Mouse (Mus musculus): ENCODE results near the gene Wdr19.

Gene Wdr19

DNA sequence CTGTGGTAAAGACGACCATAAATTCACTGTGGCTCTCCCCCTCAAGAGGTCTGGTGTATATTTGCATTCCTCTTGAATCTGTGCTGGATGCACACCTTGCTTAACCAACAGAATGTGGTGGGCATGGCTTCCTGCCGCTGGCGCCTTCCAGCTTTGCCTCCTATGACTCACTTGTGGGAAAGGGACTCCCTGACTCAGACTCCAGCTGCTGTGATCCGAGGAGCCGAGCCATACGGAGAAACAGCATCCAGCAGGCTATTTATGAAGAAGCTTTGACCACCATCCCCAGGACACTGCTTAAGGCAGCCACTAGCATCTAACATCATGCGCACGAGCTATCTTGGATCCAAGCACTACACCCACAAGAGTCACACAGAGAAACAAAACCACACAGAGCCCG is 5.1 kb upstream of the Wdr19 start:
- CTCF ChIA-PET: no interaction called here

DNA sequence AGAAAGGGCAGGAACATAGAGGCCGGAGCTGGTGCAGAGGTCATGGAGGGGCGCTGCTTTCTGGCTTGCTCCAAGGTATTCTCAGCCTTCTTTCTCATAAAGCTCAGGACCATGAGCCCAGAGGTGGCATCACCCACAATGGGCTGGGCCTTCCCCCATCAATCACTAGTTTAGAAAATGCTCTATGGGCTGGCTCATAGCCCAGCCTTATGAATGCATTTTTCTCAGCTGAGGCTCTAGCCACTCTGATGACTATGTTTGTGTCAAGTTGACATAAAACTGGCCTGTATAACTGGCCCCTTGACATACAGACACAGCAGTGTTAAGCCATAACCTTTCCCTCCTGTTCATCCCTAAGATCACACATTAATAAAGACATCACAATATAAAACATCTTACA is 5.2 kb downstream of the Wdr19 start:
- CTCF ChIA-PET: no interaction called here

DNA sequence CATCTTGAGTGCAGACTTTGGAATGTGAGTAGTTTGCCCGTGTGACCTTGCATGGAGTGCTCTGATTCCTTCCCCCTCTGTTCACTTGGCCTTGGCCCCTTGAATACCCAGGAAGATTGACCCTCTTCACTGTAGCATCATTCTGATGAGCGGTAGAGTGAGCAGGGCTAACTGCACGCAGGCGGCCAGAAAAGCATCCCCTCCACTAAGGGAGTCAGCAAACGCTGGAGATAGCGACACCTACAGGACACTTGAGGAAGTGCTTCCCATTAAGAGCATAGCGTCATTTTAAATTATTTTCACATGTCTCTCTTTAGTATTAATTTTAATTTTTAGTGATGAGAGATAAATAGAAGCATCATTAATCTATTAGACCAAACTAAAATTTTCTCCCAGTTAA is 13.8 kb downstream of the Wdr19 start:
- CTCF ChIA-PET: interaction anchor here (0.6 kb wide), 1 partner anchor 159 kb away, joined by 5 read pairs; no protein-coding TSS in a partner anchor

DNA sequence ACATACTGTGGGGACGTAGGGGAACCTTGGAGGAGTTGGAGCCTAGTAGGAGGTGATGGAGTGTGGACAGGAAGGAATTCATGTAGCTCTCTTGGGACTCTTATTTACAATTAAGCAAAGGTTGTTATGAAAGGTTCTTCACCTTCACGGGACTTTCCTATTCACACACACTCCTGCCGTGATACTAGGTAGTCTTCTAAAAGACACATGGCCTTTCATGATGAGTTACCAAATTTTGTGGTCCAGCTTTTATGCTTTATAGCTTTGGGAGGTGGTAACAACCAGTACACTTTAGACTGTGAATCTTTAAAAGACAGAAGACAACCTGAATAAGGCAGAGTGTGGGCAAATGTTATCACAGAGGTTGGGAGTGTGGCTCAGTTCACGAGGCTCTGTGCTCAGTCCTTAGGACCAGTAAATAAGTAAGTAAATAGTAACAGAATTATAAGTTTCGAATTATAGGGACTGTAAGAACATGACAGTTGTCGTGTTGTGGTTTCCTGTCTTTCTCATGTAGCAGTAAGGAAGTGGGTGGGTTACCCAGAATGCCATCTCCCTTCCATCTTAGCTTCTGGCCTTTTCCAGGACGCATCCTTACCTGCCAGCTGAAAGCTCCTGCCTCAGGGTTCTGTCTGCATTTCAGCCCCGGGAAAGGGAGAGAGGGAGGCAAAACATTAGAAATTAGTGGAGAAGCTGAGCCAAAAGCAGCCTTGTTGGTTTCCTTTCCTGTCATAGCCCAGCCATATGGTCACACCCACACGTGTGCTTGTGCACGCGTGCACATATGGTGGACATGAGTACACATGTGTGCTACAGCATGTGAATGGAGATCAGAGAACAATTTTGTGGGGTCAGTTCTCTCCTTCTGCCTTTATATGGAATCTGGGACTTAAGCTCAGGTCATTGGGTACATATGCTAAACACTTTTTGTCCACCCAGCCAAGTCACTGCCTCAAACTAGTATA is 18.1 kb downstream of the Wdr19 start:
- CTCF ChIA-PET: no interaction called here

DNA sequence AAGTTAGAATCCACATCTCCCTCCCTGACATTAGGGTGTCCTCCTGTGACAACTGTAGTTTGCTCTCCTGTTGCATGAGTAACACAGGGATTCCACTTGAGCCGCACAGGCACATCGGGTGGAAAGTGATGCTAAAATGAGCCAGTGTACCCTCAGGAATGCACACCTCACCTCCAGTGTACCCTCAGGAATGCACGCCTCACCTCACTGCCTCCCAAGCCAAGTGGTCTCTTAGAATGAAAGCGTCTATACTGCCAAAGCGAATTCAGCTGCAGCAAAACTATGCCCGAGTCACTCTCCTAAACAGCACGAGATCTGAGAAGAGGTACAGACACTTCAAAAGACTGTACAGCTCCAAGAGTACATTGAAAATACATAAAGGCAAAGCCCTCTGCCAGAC is 21.5 kb downstream of the Wdr19 start:
- CTCF ChIA-PET: no interaction called here

DNA sequence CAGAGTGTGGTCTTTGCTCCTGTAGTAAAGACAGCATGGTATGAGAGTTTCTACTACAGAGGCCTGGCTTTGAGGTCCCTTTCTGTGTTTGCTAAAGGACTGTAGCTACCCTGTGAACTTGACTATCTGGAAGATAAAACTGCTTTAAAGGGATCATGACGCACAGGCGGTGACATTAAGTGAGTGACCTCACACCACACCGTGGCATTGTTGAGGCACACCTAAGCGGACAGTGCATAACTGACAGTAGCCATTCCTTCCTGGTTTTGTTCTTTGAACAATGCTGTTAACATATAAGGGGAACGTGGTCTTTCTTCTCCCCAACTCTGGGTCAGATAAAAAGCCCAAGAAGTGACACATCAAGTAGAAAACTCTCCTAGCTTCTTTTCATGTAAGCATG is 24.6 kb downstream of the Wdr19 start:
- CTCF ChIA-PET: no interaction called here

DNA sequence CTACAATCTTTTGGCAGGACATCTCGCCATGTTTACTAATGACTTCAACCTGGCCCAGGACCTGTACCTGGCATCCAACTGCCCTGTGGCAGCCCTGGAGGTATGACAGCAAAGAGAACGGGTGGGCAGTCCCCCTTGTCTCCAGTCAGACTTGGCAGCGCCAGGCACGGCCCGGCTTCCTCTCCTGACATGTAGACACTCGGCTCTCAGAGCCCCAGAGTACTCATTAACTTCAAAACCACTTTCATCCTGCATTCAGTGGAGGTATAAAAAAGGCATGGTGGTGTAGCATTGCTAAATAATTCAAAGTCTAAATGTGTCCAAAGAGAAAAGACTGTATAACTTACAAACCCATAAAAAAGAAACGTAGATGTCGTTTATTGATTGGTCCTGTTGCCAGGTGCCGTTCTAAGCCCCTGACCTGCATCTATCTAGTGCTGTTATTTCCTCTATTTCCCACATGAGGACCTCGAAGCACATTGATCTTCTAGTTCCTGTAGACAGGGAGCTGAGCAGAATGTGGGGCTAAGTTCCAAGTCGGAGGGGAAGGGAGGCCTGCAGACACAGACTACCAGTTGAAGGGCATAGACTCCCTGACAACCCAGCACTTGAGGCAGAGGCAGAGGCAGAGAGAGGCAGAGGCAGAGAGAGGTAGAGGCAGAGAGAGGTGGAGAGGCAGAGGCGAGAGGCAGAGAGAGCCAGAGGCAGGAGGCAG is 31.9 kb downstream of the Wdr19 start:
- CTCF ChIA-PET: no interaction called here

DNA sequence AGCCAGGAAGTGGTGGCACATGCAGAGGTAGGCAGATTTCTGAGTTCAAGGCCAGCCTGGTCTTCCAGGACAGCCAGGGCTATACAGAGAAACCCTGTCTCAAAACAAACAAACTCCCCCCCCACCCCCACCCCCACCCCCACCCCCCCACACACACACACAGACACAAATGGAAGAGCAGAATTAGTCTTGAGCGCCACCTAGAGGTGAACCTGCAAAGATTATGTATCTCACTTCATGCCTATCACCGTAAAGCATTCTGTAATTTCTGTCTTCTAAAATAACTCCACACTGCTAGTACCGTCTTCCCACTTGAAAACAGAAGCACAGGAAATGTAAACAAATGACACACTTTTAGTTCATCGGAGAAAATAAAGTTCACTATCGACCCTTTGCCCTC is 43.2 kb downstream of the Wdr19 start:
- CTCF ChIA-PET: interaction anchor here (0.7 kb wide), 1 partner anchor 145 kb away, joined by 3 read pairs; no protein-coding TSS in a partner anchor

DNA sequence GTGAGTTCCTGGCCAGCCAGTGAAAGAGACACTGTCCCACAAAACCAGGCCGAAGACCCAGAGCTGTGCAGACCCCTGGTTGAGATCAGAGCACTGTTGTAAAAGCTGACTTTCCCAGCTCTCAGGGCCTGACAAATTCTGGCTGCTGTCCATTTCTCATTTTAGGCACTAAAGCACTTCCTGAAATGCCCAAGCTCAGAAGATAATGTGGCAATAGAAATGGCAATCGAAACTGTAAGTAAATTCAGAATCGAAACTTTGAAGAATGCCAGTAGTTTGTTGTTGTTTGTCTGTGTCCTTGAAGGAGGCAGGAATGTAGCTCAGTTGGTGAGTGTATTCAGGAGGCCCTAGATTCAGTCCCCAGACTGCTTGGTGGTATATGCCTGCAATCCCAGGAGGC is 47.8 kb downstream of the Wdr19 start:
- CTCF ChIA-PET: no interaction called here

DNA sequence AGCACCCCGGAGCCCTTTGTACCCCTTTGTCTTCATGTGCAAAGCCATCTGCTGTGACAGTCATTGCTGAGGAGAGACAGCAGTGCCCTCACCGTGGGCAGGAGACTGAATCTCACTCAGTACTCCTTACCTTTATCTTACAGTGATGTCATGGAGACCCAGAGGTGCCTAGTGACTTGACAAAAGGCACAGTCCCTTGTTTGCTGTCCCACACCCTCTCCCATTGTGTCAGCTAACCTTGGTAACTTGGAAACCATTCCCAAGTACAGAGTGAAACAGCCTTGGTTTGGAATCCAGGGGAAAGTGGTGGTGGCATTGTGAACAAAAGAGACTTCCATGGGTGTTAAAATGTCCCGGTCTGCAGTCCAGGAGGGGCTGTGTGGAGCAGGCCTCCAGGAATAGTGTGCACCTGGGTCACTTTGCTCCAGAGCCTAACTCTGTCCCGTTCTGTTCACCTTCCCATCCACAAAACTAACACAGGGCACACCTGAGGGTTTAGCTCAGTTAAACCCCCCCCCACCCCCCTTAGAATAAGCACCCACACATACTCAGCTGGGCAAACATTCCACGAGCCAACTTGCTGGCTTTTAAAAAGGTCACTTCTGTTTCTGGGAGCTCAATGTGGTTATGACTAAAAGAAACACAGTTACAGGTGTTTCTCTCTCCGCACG is 50.8 kb downstream of the Wdr19 start:
- CTCF ChIA-PET: no interaction called here

DNA sequence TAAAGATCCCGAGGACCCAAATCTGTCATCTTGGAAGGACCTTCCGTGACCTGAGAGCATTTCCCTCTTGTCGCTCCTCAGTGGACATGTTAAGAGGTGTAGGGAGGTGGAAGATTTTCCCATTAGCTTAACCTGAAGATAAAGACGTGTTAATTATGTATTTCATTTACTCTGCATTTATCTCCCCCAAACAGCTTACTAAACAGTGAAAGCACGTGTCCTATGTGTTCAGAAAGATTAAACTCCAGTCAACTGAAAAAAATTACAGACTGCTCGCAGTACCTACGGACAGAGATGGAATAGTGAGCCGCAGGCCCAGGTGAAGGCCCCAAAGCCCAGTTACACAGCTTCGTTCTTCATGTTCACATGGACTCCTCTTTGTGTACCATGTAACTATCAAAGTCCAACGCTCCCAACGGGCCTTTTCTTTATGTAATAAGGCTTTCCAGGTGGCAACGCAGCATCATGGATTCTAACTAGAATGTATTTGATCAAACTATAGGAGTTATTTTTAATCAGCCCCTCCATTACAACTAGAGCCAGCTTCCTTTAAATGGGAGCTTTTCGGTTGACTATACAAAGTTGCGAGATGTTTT is 58.5 kb downstream of the Wdr19 start:
- CTCF ChIA-PET: no interaction called here

DNA sequence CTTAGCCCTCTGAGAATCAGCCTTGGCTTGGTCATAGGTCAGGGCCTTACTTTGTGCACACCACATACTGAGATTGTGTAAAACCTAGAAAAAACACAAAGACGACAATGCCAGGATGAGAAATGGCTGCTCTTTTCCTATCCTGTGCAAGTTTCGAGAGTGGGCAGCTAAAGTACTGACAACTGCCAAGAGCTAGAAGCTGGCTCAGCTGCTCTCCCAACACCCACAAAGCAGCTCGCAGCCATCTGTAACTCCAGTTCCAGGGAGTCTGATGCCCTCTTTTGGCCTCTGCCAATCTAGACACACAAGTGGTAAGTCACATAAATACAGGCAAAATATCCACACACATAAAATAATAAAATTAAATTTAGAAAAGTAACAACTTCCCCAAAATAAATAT is 74.5 kb downstream of the Wdr19 start:
- CTCF ChIA-PET: interaction anchor here (0.5 to 0.6 kb wide), 2 partner anchors 270 to 1450 kb away, joined by 3 to 4 read pairs; no protein-coding TSS in a partner anchor

DNA sequence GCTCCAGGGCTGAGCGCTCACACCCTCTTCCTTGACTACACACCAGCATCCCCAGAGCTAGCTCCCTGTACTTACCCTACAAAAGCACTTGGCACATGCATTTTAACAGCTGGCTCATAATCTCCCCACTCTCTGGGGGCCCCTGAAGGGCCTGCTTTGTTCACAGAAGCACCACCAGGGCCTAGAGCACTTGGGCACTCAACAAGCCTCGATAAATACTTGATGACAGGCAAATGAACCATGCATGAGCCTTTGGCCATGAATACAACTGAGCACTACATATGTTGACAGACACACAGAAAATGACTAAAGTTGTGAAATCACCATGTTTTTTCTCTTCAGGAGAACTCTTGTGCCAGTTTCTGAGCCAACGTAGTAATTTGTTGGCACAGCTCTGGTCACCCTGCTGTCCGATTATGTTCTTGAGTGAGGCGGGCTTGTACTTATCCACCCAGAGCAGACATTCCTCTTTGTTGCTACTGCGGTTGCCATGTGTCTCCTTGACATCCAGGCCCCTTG is 79.7 kb downstream of the Wdr19 start:
- CTCF ChIA-PET: interaction anchor here (0.7 to 0.9 kb wide), 2 partner anchors 271 to 282 kb away, joined by 3 to 5 read pairs; no protein-coding TSS in a partner anchor

DNA sequence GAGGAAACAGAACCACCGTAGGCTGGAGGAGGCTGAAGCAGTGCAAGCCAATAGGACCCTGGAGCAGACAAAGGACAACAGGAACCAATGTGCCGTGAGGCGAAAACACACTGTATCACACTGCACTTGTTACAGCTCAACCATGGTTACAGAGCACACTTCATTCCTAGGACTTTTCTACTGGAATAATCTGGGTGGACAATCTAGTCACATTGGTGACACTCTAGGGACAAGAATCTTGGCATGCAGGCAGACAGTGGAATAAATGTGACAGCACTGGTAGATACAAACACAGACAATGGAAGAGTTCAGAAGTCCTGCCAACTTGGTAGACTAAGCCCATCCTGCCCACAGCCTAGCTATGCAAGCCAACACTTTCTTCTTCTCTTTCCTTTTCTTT is 81.7 kb downstream of the Wdr19 start:
- CTCF ChIA-PET: no interaction called here

DNA sequence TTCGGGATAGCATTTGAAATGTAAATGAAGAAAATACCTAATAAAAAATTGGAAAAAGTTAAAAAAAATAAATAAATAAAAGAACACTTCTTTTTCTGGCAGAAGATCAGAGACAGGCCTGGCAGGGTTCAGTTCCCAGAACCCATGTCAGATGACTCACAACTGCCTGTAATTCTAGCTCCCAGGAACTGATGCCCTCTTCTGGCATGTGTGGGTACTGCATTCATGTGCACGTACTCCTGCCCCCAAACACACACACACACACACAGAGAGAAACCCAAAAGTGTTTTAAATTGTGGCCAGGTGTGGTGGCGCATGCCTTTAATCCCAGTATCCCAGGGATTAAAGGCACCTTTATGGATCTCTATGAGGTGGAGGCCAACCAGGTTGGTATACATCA is 84.7 kb downstream of the Wdr19 start:
- CTCF ChIA-PET: interaction anchor here (0.6 kb wide), 1 partner anchor 120 kb away, joined by 12 read pairs; no protein-coding TSS in a partner anchor

DNA sequence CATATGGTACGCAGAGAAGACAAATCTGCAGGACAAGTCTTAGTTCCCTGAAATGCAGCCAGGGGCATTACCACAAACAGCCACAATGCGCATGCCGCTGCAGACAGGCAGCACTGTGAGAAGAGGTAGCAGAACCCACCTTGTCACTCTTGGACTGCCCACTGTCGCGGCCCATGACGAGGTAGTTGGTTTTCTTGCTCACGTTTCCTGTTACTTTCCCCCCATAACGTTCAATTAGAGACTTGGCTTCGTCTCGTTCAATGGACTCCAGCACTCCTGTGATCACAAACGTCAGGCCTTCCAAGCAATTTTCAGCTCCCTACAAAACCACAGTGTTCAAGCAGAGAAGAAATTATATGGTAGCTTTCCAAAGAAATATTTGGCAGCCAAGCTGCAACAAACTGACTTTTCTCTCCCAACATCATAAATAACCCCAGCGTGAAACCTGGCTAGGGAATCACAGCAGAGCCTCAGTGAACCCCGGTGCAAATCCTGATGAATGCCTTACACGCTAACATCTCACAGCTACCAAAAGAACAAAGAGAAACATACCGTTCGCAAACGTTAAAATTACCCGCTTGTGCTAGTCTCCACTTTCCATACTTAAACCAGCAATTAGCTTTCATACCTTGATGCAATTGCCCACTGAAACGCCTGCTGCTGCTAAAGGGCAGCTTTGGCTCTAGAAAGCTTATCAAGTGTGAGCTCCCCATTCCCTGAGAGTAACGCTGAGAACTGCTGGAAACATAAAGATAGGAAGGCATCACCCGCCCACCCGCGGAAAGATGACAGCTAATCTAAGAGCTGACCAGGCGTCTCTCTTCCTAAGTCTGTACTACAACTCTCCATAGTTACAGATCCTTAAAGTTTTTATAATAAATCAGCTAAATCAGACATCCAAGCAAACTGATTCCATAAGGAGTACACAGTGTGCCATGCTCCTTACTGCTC is 88.5 kb downstream of the Wdr19 start:
- CTCF ChIA-PET: interaction anchor here (0.6 kb wide), 2 partner anchors 155 to 847 kb away, joined by 5 to 6 read pairs; no protein-coding TSS in a partner anchor

DNA sequence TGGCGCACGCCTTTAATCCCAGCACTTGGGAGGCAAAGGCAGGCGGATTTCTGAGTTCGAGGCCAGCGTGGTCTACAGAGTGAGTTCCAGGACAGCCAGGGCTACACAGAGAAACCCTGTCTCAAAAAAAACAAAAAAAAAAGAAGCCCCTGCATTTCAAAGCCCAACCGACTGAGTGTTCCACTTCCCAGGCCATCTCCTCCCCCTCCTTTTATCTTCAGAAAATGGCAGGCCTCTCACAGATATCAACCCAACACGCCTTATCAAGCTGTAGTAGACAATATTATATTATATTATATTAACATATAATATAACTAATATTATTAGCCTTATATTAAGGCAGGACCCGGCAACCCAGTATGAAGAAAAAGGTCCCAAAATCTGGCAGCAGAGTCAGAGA is 89.5 kb downstream of the Wdr19 start:
- CTCF ChIA-PET: interaction anchor here (0.6 kb wide), 1 partner anchor 156 kb away, joined by 5 read pairs; no protein-coding TSS in a partner anchor

DNA sequence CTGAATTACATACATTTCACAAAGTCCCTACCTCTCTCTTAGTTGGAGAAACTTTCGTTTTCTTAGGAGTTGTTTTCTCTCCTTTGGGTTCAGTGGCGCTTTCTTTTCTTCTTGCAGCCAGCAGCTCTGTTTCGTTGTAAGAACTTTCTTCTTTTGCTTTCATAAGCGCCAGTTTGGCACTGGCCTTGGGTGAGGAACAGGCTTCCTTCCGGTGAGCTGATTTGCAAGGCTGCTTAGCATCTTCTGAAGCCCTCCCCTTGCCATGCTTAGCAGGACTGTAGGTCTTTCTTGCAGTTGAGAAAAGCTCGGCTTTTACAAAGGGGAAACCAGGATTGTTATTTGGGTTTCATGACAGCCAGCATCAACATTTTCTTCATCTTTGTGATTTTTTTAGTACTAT is 94.1 kb downstream of the Wdr19 start:
- CTCF ChIA-PET: interaction anchor here (0.6 kb wide), 1 partner anchor 698 kb away, joined by 5 read pairs; no protein-coding TSS in a partner anchor

DNA sequence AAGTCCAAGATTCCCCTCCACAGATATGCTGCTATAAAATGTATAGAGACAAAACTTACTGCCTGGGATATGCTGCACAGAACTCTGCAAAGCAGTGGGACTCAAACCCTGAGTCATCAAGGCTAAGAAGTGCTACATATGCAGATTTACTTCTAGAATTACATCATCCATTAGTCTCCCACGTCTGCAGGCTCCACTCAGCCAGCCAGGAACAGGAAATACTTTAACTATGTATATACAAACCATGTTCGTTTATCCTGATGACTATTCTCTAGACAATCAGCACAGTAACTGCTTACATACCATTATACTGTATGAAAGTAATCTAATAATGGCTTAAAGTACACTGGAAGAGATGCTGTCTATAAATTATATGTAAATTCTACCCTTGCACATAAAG is 94.8 kb downstream of the Wdr19 start:
- CTCF ChIA-PET: no interaction called here

All from spleen, embryonic (tissue).